Mouse (Mus musculus): ENCODE measurements at regions not wholly inside any gene's neighbourhood (a gene's known extent, or its start where the extent isn't known, plus 50 kb on each side); places are given as distances from the start of the nearest gene placed in this dataset.

- Histone ChIP-seq H3K4me1 (ENCODE audit: control insufficient read depth, insufficient read depth, low read length) (peaks cover 3% of the 10 kb centered on the region; the same call in 1 of the 2 replicates), H3K27ac (ENCODE audit: insufficient read depth, low read length) (no peak overlapping the region), H3K4me3 (replicated peaks; ENCODE audit: insufficient read depth, low read depth, low read length) (no peak overlapping the region), H3K27me3 (ENCODE audit: control insufficient read depth, insufficient read depth, low read length) (no peaks in the 10 kb centered on the region)
- TF ChIP-seq CTCF (IDR thresholded peaks at IDR 0.05; ENCODE audit: borderline replicate concordance, insufficient read depth, low read depth, low read length) (no peak), POLR2A (IDR thresholded peaks at IDR 0.05; ENCODE audit: borderline replicate concordance, insufficient read depth, low read length) (no peak)
- peak; percentile 62 to 91 for DNase-seq
- WGBS: 9% methylated on average over 3 of the region's 3 CpGs
These were observed 121.0 kb upstream of the Cblb start for GRCm38 (mm10) chr16:51910046-51910445.

DNA sequence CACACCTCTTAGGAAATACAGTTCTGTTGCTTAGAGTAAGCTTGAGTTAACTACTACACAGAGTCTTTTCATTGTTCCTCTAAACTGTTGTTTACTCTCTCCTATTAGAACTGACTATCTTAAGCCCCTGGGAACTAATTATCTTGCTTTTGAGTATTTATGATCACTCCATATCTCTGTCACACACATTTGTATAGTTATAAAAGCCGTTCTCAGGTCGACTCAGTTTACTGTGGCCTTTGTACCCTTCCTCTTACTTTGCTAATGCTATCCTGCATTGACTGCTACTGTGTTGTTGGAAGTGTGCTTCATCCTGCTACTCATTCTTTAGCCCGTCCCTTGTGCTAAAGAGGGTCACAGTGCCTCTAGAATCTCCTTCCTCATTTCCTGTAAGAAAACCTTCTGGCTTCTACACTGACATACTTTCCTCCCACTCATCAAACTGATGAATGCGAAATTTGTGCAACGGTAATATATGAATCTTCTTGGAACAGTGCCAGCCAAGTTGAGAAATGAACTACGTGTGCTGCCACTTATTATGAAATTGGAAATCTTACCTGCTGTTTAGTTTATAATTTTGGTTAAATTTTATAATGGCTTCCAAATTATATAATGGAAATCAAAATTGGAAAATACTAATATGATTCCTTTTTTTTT lies 119.8 kb upstream of the Cblb start:
- no peak for TF ChIP-seq CTCF (IDR thresholded peaks at IDR 0.05; ENCODE audit: borderline replicate concordance, insufficient read depth, low read depth, low read length)
- no peak for TF ChIP-seq POLR2A (IDR thresholded peaks at IDR 0.05; ENCODE audit: borderline replicate concordance, insufficient read depth, low read length)
- WGBS: 73% methylated on average over 6 of the region's 6 CpGs
- H3K27ac ChIP-seq (ENCODE audit: insufficient read depth, low read length): no peak overlapping the region

DNA sequence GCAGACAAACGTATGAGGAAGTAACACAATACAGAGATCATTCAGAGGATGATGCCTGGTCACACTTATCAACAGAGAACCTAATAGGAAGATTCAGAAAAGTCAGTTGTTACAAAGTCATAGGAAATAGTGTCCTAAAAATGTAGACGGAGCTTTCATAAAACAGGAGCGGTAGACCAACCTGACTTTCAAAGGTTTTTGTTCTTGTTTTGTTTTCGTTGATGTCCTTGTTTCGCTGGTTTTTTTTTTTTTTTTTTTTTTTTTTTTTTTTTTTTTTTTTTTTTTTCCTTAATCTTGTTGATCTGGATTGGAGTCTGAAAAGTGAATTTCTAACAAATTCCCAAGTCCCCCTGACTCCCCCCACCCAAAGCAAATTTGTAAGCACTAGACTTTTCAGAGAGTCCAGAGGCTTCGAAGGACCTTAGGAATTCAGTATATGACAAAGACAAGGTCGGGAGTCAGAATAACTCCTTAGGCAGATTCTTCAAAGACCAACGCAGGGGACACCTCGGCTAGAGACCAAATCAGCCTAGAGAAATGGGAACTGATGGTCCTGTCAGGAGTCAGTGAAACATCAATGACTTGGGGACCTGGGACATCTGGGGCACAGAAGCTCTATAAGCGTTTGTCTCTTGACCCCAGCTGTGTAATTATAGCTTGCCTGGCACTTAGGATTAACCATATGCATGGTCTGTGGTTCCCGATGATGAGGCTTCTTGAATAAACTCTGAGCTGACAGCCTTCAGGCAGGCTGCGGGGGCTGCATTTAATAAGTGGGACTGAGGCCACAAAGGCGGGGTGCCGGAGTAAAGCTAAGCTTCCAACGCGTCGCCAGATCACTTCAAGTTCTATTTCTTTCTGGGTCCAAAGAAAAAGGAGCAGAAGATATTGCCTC lies 115.7 kb upstream of the Cblb start:
- no peak overlapping the region for H3K4me3 ChIP-seq (replicated peaks; ENCODE audit: insufficient read depth, low read depth, low read length)
- no peaks in the 10 kb centered on the region for H3K27me3 ChIP-seq (ENCODE audit: control insufficient read depth, insufficient read depth, low read length)
- no peaks in the 10 kb centered on the region for H3K4me1 ChIP-seq (ENCODE audit: control insufficient read depth, insufficient read depth, low read length)
- 71% methylated on average over 17 of the region's 17 CpGs for WGBS
- DNase-seq: no peak
- no peak for TF ChIP-seq POLR2A (IDR thresholded peaks at IDR 0.05; ENCODE audit: borderline replicate concordance, insufficient read depth, low read length)
- TF ChIP-seq CTCF (IDR thresholded peaks at IDR 0.05; ENCODE audit: borderline replicate concordance, insufficient read depth, low read depth, low read length): no peak
- no peak overlapping the region for H3K27ac ChIP-seq (ENCODE audit: insufficient read depth, low read length)

More for the DNA sequence above, 119.8 kb upstream of the Cblb start:
- Histone ChIP-seq H3K4me1 (ENCODE audit: control insufficient read depth, insufficient read depth, low read length) (peaks cover 3% of the 10 kb centered on the region; the same call in 1 of the 2 replicates), H3K4me3 (replicated peaks; ENCODE audit: insufficient read depth, low read depth, low read length) (no peak overlapping the region), H3K27me3 (ENCODE audit: control insufficient read depth, insufficient read depth, low read length) (no peaks in the 10 kb centered on the region)
- no peak for DNase-seq

GRCm38 (mm10) chr16:51915929-51916308 lies 115.1 kb upstream of the Cblb start:
- Histone ChIP-seq H3K27ac (ENCODE audit: insufficient read depth, low read length) (no peak overlapping the region), H3K4me3 (replicated peaks; ENCODE audit: insufficient read depth, low read depth, low read length) (no peak overlapping the region), H3K4me1 (ENCODE audit: control insufficient read depth, insufficient read depth, low read length) (no peaks in the 10 kb centered on the region), H3K27me3 (ENCODE audit: control insufficient read depth, insufficient read depth, low read length) (no peaks in the 10 kb centered on the region)
- TF ChIP-seq POLR2A (IDR thresholded peaks at IDR 0.05; ENCODE audit: borderline replicate concordance, insufficient read depth, low read length) (no peak), CTCF (IDR thresholded peaks at IDR 0.05; ENCODE audit: borderline replicate concordance, insufficient read depth, low read depth, low read length) (no peak)
- no peak for DNase-seq
- WGBS: 79% methylated on average over 13 of the region's 13 CpGs

DNA sequence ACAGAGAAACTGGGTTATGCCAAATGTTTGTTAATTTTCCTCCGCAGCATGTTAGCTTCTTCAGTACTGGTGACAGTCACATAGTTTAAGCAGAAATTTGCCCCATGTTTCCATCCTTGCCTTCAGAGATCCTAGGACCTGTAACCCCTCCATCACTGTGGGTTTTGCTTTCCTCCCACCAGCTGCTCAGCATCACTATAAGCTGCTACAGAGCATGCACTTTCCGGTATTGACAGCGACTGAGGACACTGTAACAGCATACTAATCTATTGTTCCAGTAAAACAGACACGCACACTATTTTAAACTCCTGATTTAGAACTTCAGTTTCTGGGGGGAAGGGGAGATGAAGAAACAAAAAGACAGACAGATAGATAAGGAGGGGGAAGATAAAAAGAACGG lies 114.7 kb upstream of the Cblb start:
- Histone ChIP-seq H3K4me1 (ENCODE audit: control insufficient read depth, insufficient read depth, low read length) (no peaks in the 10 kb centered on the region), H3K4me3 (replicated peaks; ENCODE audit: insufficient read depth, low read depth, low read length) (no peak overlapping the region), H3K27me3 (ENCODE audit: control insufficient read depth, insufficient read depth, low read length) (no peaks in the 10 kb centered on the region), H3K27ac (ENCODE audit: insufficient read depth, low read length) (no peak overlapping the region)
- WGBS: 74% methylated on average over 5 of the region's 5 CpGs
- no peak for TF ChIP-seq POLR2A (IDR thresholded peaks at IDR 0.05; ENCODE audit: borderline replicate concordance, insufficient read depth, low read length)
- no peak for TF ChIP-seq CTCF (IDR thresholded peaks at IDR 0.05; ENCODE audit: borderline replicate concordance, insufficient read depth, low read depth, low read length)
- no peak for DNase-seq

DNA sequence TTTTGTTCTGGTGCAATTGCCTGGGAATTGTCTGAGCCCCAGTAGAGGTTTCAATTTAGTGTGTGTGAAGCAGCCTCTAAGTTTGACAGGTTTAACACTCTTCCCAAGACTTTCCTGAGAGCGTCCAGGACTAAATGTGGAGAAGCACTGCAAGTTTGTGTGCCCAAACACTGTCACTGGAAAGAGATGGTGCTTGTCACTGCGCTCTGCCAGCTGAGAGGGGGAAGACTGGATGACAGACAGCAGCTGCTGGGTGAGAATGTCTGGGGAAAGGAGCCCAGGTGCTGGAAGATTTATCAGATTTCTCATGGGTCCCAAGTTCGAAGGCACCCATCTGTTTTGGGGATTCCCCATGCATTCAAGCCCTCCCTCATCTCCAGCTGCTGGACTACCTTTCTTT lies 114.2 kb upstream of the Cblb start:
- TF ChIP-seq POLR2A (IDR thresholded peaks at IDR 0.05; ENCODE audit: borderline replicate concordance, insufficient read depth, low read length): no peak
- TF ChIP-seq CTCF (IDR thresholded peaks at IDR 0.05; ENCODE audit: borderline replicate concordance, insufficient read depth, low read depth, low read length): no peak
- Histone ChIP-seq H3K27ac (ENCODE audit: insufficient read depth, low read length) (no peak overlapping the region), H3K27me3 (ENCODE audit: control insufficient read depth, insufficient read depth, low read length) (no peaks in the 10 kb centered on the region), H3K4me1 (ENCODE audit: control insufficient read depth, insufficient read depth, low read length) (no peaks in the 10 kb centered on the region), H3K4me3 (replicated peaks; ENCODE audit: insufficient read depth, low read depth, low read length) (no peak overlapping the region)
- no peak for DNase-seq
- WGBS: 87% methylated on average over 3 of the region's 3 CpGs

GRCm38 (mm10) chr16:51917540-51917939 lies 113.5 kb upstream of the Cblb start:
- no peak for TF ChIP-seq POLR2A (IDR thresholded peaks at IDR 0.05; ENCODE audit: borderline replicate concordance, insufficient read depth, low read length)
- TF ChIP-seq CTCF (IDR thresholded peaks at IDR 0.05; ENCODE audit: borderline replicate concordance, insufficient read depth, low read depth, low read length): no peak
- Histone ChIP-seq H3K4me3 (replicated peaks; ENCODE audit: insufficient read depth, low read depth, low read length) (no peak overlapping the region), H3K4me1 (ENCODE audit: control insufficient read depth, insufficient read depth, low read length) (no peaks in the 10 kb centered on the region), H3K27me3 (ENCODE audit: control insufficient read depth, insufficient read depth, low read length) (no peaks in the 10 kb centered on the region), H3K27ac (ENCODE audit: insufficient read depth, low read length) (no peak overlapping the region)
- WGBS: 63% methylated on average over 2 of the region's 2 CpGs
- DNase-seq: no peak

DNA sequence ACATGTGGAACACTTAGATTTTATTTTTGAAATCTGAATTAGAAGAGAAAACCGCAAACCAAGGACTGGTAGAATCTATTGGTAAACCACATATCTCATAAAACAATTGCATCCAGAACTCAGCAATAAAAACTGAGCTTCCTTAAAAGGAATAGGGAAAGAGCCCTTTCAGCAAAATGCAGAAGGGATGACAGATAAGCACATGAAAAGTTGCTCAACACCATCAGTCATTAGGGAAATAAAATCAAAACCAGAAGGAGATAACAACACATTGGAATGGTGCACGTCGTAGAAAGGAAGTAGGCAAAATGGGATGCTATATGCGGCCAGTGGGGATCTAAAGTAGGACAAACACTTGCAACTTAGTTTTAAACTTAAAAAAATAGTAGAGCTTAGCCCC lies 110.0 kb upstream of the Cblb start:
- TF ChIP-seq POLR2A (IDR thresholded peaks at IDR 0.05; ENCODE audit: borderline replicate concordance, insufficient read depth, low read length) (no peak), CTCF (IDR thresholded peaks at IDR 0.05; ENCODE audit: borderline replicate concordance, insufficient read depth, low read depth, low read length) (no peak)
- Histone ChIP-seq H3K27me3 (ENCODE audit: control insufficient read depth, insufficient read depth, low read length) (no peaks in the 10 kb centered on the region), H3K4me3 (replicated peaks; ENCODE audit: insufficient read depth, low read depth, low read length) (no peak overlapping the region), H3K27ac (ENCODE audit: insufficient read depth, low read length) (no peak overlapping the region), H3K4me1 (ENCODE audit: control insufficient read depth, insufficient read depth, low read length) (no peaks in the 10 kb centered on the region)
- no peak for DNase-seq
- 94% methylated on average over 4 of the region's 4 CpGs for WGBS

Data from cerebellum, adult 2 months (tissue).